Mouse (Mus musculus) G1E (cell line): ENCODE measurements around the gene Scn3a. TPM values are rescaled to one million over a fixed set of nuclear protein-coding genes. Genes with fewer than 3 reads are reported as not detected.

Source experiments
- ATAC-seq: 2 replicates; pipeline ENCODE4 v1.8.0; 2016; ENCODE audit warnings: mild to moderate bottlenecking; ENCODE audit not compliant: insufficient number of reproducible peaks, poor library complexity, low FRiP score, severe bottlenecking; ENCODE audit errors: extremely low read depth
- DNase-seq: peaks from one replicate; pipeline ENCODE4 v3.0.0; 2012; ENCODE audit warnings: low spot score
- H3K27me3 ChIP-seq: 2 replicates; pipeline ENCODE4 v1.6.1; 2012; ENCODE audit warnings: mild to moderate bottlenecking, low read length, inconsistent platforms; ENCODE audit not compliant: insufficient read depth
- H3K36me3 ChIP-seq: replicated peaks from 2 replicates; pipeline ENCODE3; 2012; ENCODE audit warnings: mild to moderate bottlenecking, inconsistent platforms
- H3K4me1 ChIP-seq: 2 replicates; pipeline ENCODE4 v1.6.1; 2012; ENCODE audit warnings: low read depth, low read length, inconsistent platforms, mixed read lengths; ENCODE audit not compliant: insufficient read depth
- H3K4me3 ChIP-seq: 2 replicates; pipeline ENCODE4 v1.5.1; 2012; ENCODE audit warnings: low read depth, mild to moderate bottlenecking, inconsistent platforms, low read length, moderate library complexity, mixed read lengths
- H3K9me3 ChIP-seq: replicated peaks from 2 replicates; pipeline ENCODE4 v1.6.1; 2012; ENCODE audit warnings: inconsistent platforms
- CTCF ChIP-seq: IDR thresholded peaks from 2 replicates; pipeline ENCODE4 v1.5.1; 2012; ENCODE audit warnings: low read depth, low read length, inconsistent platforms, mixed read lengths
- GATA1 ChIP-seq: IDR thresholded peaks from 2 replicates; pipeline ENCODE4 v1.6.1; 2012; ENCODE audit warnings: borderline replicate concordance, low read length, inconsistent platforms, mixed read lengths
- GATA2 ChIP-seq: IDR thresholded peaks from 2 replicates; pipeline ENCODE4 v1.6.1; 2012; ENCODE audit warnings: low read depth, low read length, inconsistent platforms, borderline replicate concordance
- POLR2AphosphoS5 ChIP-seq: IDR thresholded peaks from 2 replicates; pipeline ENCODE4 v1.6.1; 2012; ENCODE audit warnings: low read depth, low read length, inconsistent platforms; ENCODE audit not compliant: insufficient replicate concordance
- TAL1 ChIP-seq: conservative IDR thresholded peaks from 2 replicates; pipeline ENCODE4 v1.6.1; 2012; ENCODE audit warnings: low read depth, low read length, inconsistent platforms, mixed read lengths
- polyA plus RNA-seq: library from polyadenylated mRNA; stranded (reverse); fragments of >175 nt; gene quantifications from 2 replicates; pipeline ENCODE4 v1.2.3, GENCODE M21; 2012
- total RNA-seq, 2 experiments: library from RNA; stranded (forward) in 1 of 2; stranded (reverse) in 1 of 2; fragments of 200-1000 nt in 1 of 2; fragments of >200 nt in 1 of 2; fragmentation: Nextera tagmentation in 1 of 2; gene quantifications; 2 replicates each; pipeline ENCODE4 v1.2.3; 2014 to 2017

Gene Scn3a
- total and polyA plus RNA-seq, 3 experiments = 0.11 TPM; not detected in 2

DNA sequence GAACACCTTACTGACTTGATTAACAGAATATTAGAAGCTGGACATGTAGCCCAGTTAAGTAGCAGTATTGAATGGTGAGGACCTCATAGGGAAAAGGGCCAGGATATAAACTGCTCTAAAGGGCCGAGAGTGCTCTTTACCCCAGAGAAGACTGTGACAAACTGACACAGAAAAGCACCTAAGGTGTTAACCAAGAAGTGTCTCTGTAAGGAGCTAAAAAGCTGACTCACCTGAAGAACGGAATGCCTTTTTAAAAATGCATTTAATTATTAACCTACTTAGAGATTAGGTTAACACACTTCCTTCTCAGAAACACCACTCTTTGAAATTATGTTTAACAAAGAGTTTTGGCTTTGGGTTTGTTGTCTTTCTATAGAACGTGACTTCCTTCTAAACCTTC is 9.7 kb downstream of the Scn3a start:
- Histone ChIP-seq H3K36me3 (no peaks in the 10 kb centered on the region), H3K27me3 (no peaks in the 10 kb centered on the region), H3K9me3 (peaks cover 14% of the 10 kb centered on the region), H3K4me1 (no peaks in the 10 kb centered on the region), H3K4me3 (no peak overlapping the region)
- no peak for TF ChIP-seq GATA2
- no peak for DNase-seq
- ATAC-seq = no peak

DNA sequence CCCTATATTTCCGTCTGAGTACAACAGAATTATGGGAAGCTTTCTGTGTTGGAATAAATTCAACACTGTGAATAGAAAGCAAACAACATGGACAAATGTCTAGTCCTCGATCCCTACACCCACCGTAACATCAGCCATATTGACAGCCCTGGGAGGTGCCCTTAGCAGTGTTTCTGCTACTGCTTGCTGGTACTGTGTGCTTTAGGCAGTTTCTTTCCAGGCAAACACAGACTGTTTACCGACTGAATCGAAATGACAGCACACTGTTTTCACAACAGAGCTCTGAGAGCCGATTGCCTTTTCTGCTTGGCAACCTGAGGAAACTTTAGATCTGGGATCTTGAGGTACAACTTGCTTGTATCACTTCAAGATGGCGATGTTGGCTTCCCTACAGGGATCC is 12.8 kb downstream of the Scn3a start:
- no peak for TF ChIP-seq POLR2AphosphoS5
- TF ChIP-seq TAL1 = no peak
- TF ChIP-seq GATA2 = no peak
- TF ChIP-seq GATA1 = no peak
- TF ChIP-seq CTCF = no peak
- peaks cover 20% of the 10 kb centered on the region for H3K9me3 ChIP-seq
- ATAC-seq (no peak), DNase-seq (no peak)
- H3K4me3 ChIP-seq = no peak overlapping the region
- no peaks in the 10 kb centered on the region for H3K4me1 ChIP-seq
- no peaks in the 10 kb centered on the region for H3K36me3 ChIP-seq
- H3K27me3 ChIP-seq = no peaks in the 10 kb centered on the region

DNA sequence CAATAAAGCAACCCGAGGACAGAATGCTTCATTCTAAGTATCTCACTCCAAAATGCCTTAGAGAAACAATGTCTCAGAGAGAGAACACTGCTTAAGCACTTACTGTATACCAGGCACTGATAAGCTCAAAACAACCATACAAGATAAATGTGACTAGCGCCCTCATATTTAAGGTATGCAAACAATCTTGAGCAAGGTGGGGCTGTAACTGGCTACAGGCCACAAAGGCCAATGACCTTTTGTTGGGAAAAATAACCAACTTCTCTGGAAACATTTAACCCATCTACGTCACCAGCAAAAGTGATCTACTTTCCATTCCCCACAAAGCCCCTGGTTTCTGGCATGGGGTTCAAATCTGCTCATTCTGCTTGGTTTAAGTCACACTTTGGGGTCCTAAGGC is 14.0 kb downstream of the Scn3a start:
- DNase-seq (no peak), ATAC-seq (no peak)
- Histone ChIP-seq H3K36me3 (no peaks in the 10 kb centered on the region), H3K4me1 (no peaks in the 10 kb centered on the region), H3K4me3 (no peak overlapping the region), H3K27me3 (no peaks in the 10 kb centered on the region), H3K9me3 (peaks cover 19% of the 10 kb centered on the region; the same call in 1 of the 2 replicates)
- no peak for TF ChIP-seq TAL1
- TF ChIP-seq GATA2 = no peak
- TF ChIP-seq POLR2AphosphoS5 = no peak
- no peak for TF ChIP-seq GATA1
- no peak for TF ChIP-seq CTCF

DNA sequence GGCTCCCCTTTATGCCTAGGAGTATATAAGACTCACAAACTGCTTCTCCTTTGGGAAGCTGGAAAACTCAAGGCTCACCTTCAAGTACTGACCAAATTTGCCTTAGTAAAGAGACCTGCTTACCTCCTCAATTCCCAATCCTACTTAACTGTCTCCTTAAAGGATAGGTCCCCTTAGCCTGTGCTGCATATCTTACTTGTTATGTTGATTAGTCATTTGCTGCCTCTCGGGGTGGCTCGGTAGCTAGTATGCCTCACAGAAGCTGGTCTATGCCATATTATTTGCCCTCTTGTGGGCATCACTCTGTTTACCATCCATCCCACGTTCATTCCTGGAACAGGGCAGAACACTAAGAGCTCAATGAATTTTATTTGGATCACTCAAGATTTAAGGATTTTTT is 14.7 kb downstream of the Scn3a start:
- peaks cover 19% of the 10 kb centered on the region; the same call in 1 of the 2 replicates for H3K9me3 ChIP-seq
- TF ChIP-seq GATA1 = no peak
- no peak for TF ChIP-seq CTCF
- H3K27me3 ChIP-seq = no peaks in the 10 kb centered on the region
- H3K4me3 ChIP-seq = no peak overlapping the region
- DNase-seq (no peak), ATAC-seq (no peak)
- H3K36me3 ChIP-seq = no peaks in the 10 kb centered on the region
- H3K4me1 ChIP-seq = no peaks in the 10 kb centered on the region

DNA sequence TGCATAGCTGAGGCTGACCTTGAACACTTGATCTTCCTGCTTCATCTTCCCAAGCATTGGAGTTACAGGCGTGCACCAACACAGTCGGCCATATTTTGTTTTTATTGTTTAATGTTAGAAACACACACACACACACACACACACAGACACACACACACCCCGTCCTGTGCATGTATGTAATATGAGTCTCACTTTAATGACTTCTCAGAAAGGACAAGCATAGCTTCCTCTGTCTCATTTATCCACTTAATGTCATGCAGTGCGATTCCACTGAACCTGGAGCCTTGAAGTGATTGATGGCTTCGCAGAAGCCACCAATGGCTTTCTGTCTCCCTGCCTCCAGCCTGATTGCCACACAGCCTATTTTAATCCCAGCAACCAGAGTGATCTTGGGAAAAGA is 15.2 kb downstream of the Scn3a start:
- H3K27me3 ChIP-seq = no peaks in the 10 kb centered on the region
- no peaks in the 10 kb centered on the region for H3K36me3 ChIP-seq
- TF ChIP-seq GATA1 (no peak), TAL1 (no peak), GATA2 (no peak), POLR2AphosphoS5 (no peak), CTCF (no peak)
- H3K4me3 ChIP-seq = no peak overlapping the region
- no peaks in the 10 kb centered on the region for H3K4me1 ChIP-seq
- ATAC-seq = no peak
- no peak for DNase-seq
- peaks cover 21% of the 10 kb centered on the region; the same call in 1 of the 2 replicates for H3K9me3 ChIP-seq

DNA sequence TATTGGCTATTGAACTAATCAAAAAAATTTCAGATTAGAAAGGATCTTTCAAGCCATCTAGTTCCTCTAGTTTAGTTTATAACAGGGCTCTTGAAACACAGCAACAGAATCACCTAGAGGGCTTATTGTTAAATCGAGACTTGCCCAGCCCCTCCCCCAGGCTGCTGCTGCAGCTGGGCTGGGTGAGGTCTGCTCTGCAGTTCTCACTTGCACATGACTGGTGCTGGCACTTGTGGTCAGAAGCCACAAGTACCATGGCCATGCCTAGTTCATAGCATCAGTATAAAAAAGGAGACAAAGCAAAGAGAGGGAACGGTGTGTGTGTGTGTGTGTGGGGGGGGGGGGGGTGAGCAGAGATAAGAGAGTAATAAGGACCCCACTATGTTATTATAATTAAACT is 15.7 kb downstream of the Scn3a start:
- TF ChIP-seq GATA2 (no peak), TAL1 (no peak), GATA1 (no peak), POLR2AphosphoS5 (no peak), CTCF (no peak)
- H3K9me3 ChIP-seq = peaks cover 23% of the 10 kb centered on the region; the same call in 1 of the 2 replicates
- H3K4me3 ChIP-seq = no peak overlapping the region
- no peaks in the 10 kb centered on the region for H3K36me3 ChIP-seq
- no peaks in the 10 kb centered on the region for H3K4me1 ChIP-seq
- no peak for ATAC-seq
- DNase-seq = no peak
- no peaks in the 10 kb centered on the region for H3K27me3 ChIP-seq

DNA sequence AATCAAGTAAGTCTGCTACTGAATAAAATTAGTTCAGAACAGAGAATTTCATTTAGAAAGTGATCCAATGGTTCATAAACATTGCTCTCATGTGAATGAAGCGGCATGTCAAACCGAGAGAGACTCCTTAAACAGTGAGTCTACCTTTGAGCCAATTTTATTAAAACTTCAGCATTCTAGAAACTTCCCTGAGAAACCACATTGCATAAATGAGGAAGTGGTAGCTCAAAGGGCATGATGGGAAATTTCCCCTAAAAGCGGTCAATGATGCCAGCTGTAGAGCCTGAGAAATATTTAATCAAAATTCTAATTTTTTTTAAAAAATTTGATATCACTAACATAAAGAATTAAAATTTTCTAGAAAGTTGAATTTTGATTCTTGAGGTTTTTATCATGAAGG is 16.9 kb downstream of the Scn3a start:
- Histone ChIP-seq H3K9me3 (peaks cover 28% of the 10 kb centered on the region), H3K4me3 (no peak overlapping the region), H3K36me3 (no peaks in the 10 kb centered on the region), H3K27me3 (no peaks in the 10 kb centered on the region), H3K4me1 (no peaks in the 10 kb centered on the region)
- no peak for TF ChIP-seq GATA2
- TF ChIP-seq CTCF = no peak
- TF ChIP-seq TAL1 = no peak
- DNase-seq = no peak
- ATAC-seq = no peak
